Mouse (Mus musculus): Measurements from ENCODE around the gene Gm10300.

The Gm10300 gene

DNA sequence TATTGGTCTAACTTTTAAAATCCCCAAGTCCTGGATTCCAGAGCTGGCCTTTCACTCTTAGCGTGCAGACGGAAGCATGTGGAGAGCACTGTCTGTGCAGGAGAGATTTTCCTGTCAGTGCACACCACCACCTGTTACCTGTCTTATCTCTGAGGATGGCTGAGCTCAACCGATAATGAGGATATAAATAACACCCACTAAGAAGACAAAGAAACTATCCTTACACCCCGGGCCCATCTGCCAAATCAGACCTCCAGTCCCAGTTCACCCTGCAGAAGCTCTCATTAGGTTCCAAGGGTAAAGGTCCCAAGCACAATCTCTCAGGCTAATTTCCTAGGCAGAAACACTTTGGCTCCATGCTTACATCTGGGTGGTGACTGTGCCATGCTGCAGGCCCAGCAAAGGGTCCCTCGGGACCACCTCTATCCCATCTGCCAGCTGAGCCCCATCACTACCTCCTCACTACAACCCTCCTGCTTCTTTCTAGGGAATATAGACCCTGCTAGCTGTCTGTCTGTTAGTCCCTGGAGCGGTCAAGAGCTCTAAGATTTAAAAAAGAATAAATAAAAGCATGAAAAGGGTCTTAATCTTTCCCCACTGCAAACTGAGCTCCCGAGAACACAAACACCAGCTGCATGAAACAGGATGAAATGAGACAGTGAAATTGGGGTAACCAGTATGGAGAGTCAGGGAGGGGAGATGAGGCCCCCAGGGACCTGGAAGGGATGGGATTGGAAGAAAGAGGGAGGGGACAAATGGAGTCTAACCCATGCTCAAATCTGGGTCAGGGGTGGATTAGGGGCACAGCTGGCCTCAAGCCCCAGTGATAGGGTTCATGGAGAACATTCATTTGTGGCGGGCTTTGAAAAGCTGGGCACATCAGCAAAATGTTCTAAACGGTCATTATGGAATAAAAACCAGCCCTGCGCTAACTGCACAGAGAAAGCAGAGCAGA is 22.9 kb upstream of the Gm10300 start:
- no peak for DNase-seq (ENCODE audit: low read depth, low spot score)

DNA sequence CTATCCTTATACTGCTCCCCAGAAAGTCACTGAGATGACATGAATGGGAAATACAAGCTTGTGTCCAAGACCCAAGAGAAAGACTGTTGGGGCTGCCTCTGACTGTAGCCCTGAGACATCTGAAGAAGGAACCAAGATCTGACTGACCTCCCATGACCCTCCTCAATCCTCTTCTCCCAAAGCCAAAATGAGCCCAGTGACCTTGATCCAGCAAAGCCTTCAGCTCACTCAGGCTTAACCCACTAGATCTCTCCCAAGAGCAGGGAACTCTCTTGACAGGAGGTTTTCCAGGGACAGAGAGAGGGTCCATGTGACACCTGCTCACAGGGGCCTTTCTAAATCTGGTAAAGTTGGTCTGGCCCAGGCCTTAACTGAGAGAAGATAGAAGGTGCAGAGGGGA is 17.2 kb upstream of the Gm10300 start:
- DNase-seq (ENCODE audit: low read depth, low spot score): no peak

DNA sequence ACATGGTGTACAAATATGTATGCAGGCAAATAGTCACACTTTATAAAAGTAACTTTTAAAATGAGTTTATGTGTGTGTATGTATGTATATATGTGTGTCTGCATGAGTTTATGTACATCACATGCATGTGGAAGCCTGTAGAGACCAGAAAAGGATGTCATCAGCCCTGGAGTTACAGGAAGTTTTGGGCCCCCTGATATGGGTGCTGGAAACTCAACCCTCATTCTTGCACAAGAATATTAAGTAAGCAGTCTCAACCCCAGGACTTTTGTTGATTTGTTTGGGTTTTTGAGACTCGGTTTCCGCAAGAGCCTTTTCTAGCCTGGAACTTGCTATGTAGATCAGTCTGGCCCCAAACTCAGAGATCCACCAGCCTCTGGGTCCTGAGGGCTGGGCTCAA is 15.0 kb upstream of the Gm10300 start:
- no peak for DNase-seq (ENCODE audit: low read depth, low spot score)

DNA sequence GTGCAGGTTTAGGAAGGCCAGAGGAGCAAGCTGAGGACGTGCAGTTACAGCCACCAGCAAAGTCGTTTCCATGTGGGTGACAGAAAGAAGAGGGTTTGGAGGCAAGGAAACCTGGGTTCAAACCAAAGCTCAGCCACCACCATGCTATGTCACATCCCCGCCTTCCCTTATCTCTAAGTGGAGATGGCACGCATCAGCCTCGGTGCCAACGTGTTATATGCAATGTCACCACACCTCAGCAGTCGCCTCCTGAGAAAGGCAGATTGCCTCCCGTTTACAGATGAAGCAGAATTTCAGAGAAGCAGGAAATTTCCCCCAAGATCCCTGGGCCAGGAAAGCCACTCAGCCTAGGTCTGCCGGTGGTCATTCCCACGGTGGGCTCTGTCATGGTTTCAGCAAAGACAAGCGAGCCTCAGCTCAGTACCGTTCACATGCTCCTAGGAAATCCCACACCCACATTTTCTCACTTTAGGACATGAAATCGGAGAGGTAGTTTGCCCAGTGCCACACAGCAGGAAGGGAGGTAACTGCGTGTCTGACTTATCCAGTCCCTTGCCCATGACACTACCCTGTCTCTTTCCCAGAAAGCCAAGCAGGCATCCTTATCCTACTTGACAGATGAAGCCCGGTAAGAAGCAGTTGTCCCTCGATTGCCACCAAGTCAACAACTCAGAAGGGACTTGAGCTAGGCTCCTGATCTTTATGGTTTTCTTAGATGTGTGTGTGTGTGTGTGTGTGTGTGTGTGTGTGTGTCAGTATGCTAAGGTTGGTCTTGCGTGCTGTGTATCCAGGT is 14.3 kb upstream of the Gm10300 start:
- DNase-seq (ENCODE audit: low read depth, low spot score): no peak

DNA sequence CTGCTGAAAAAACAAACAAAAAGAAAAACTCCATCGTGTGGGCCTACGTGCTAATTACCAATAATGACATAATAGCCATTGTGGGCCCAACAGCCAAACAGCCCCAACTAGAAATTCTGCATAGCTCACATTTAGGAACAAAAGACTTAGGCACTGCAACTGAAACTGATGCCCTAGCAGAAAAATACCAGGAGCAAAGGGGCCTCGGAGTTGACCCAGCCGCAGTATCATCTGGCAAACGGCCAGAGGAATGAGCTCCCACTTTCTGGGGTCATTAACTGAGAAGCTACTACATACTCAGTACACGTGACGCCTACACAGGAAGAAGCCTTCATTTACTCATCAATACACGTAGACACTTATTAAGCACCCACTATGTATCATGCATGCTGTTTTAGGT is 12.2 kb upstream of the Gm10300 start:
- DNase-seq (ENCODE audit: low read depth, low spot score): no peak

DNA sequence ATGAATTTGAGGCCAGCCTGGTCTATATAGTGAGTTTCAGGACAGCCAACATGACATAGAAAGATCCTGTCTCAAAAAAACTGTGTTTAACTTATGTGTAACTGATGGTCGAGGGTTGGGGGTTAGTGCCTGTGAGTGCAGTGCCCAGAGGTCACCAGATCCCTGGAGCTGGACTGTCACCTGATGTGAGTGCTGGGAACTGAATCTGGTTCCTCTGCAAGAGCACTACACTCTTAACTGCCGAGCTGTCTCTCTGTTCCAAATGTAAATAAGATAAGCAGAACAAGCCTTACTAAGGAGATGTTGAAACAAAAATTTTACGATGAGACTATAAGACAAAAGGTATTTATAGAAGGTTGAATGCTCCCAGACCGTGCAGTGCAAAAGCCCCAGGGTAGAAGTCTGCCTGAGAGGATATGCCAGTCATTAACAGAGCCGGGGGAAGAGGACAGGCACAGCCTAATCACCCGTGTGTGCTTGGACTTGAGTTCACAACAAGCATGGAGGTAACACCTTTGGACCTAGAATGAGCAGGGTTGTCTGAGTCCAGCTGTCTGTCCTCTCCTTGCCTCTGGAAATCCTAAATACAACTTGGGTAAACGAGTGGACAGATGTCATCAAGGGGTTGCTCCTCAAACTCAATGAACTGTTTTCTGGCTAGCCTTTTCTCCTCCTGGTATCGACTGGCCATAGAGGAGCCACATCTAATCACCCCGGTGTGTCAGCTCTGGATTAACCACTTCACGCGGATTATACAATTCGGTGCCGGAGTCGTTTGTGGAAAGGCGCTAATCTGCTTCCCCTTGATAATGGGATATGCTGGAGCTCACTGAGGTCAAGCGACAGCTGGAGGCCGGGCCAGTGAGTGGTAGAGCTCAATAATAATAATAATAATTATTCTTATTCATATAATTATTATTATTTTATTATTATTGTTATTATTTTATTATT is 11.3 kb upstream of the Gm10300 start:
- DNase-seq (ENCODE audit: low read depth, low spot score): no peak

DNA sequence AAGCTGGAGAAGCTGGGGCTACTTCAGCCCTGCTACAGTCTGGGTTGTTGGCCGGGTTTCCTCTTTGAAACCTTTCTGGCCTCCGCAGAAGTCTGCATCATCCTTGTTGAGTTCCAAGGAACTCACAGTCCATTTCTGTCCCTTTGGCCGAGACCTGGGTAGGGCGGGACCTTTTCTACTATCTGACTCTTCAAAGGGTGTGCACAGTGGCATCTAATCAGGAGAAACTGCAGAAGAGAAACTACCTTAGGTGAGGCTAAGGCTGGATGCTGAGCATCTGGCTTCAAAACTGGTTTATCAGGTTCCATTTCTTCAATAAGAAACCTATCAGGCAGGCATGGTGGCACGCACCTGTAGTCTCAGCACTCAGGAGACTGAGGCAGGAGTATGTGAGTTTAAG is 9.9 kb upstream of the Gm10300 start:
- DNase-seq (ENCODE audit: low read depth, low spot score): no peak

DNA sequence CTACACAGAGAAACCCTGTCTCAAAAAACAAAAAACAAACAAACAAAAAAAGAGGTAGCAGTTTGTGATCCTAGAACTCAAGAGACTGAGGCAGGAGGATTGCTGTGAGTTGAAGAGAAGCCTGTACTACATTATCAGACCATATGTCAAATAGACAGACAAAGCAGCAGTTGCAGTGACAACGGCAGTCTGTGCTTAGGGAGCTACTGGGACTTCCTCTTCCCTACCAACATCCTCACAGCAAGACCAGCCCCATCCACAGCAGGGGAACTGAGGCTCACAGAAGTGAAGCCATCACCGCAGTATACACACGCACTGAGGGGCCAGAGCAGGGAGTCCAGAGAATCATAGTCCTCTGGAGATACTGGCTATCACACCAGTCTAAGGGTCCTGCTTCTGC is 8.9 kb upstream of the Gm10300 start:
- DNase-seq (ENCODE audit: low read depth, low spot score): no peak

DNA sequence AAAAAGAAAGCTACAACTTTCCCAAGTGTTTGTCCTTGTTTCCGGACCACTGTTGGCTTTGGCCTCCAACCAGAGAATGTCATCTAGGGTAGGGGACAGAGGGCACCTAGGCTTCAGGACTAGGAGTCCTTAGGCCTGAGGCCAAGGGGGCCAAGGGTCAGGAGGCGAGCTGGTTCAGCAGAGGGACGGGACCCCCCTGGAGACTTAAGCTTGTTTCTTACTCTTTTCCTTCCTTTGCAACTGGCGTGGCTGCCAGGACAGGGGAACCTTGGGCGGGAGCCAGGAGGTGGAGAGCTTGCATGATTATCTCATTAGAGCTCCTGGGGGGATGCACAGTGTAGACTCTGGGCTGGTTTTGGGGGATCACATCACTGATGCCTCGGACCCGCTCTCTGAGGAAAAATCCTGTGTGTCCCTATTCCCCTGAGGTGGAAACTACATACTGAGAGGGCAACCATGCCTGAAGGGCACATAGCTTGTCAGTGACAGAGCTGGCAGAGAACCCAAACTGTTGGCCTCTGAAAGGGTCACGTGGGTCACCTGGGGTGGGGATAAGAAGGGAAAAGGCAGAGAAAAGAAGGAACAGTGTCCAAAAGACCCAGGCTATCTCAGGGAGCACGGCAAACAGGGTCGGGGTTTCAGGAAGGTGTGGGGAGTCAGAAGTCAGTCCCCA is 8.3 kb upstream of the Gm10300 start:
- DNase-seq (ENCODE audit: low read depth, low spot score): no peak

DNA sequence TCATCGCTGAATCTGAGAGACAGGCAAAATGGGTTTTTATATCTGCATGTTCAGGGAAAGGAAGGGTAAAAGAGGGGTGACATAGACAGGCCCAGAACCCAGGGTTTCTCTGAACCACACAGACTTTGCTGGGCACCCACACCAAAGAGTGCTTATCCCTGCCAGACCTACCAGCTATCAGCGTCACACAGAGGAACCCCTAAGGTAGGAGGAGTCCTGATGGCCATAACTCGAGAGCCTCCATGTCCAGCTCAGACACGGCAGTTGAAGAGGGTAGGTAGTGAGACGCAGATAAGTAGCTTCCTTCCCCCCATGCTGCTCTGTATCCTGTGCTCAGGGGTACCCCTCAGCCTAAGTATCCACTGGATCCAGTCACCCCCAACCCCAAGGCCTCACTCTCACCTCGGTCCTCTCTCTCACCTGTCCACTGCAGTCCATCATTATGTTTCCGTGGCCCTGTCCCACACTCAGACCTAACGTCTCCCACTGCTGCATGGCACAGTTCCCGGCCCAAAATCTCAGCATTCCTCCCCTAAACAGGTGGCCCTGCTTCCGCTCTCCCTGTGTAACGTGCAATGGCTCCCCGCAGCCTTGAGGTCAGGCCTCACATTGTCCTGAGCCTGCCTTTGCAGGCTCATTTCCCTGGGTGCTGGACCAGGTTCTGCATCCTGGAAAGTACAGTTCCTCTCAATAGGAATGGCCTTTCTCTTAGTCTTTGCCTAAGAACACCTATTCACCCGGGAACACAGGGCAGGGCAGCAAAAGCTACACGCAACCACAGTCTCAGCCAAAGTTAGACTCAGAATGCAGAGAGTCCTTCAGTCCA is 7.2 kb upstream of the Gm10300 start:
- DNase-seq (ENCODE audit: low read depth, low spot score): no peak

DNA sequence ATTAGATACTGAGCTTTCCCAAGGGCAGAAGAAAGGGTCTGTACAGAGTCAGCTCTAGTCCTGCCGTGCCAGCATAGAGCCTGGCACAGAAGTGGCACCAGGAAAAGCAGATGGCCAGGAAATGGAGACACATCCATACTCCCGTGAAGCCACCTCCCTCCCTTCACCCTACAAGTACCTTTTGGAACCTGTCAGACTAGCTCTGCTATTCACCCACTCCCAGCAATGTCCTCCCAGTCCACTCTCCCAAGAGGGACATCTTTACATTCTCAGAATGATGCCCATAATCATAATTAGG is 6.6 kb upstream of the Gm10300 start:
- no peak for DNase-seq (ENCODE audit: low read depth, low spot score)

DNA sequence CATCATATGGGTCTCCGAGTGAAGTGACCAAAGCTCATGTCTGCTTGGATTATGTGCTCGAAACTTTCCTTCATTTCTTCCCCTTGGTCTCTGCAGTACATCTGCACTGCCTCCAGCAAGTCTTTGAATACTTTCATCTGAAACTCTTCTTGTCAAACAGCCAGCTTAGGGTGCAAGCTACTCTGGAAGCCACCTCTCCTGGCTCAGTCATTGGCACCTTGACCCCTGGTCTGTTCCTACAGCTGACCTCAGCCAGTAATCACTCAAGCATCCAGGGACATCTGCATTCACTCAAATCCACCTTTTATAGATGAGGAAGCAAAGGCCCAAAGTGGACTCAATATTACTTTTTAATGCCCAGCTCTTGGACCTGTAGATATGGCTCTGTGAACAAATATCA is 2.8 kb upstream of the Gm10300 start:
- DNase-seq (ENCODE audit: low read depth, low spot score): no peak

DNA sequence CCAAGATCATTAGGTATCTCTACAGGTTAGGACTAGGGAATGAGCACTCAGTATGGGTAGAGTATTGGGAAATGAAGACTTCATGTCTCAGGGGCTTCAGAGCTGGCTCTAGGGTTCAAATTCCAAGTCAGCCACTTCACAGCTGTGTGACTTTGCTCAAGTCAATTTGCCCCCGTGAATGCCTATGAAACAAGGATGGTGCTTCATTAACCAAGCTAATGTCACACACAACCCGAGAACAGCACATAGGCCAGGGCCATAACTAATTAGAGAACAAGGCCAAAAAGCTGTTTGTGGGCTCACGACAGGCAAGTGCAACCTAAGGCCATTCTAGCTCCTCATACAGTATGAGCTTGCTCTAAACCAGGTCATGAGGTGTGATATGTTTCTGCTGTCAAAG is 2.3 kb upstream of the Gm10300 start:
- DNase-seq (ENCODE audit: low read depth, low spot score): no peak

DNA sequence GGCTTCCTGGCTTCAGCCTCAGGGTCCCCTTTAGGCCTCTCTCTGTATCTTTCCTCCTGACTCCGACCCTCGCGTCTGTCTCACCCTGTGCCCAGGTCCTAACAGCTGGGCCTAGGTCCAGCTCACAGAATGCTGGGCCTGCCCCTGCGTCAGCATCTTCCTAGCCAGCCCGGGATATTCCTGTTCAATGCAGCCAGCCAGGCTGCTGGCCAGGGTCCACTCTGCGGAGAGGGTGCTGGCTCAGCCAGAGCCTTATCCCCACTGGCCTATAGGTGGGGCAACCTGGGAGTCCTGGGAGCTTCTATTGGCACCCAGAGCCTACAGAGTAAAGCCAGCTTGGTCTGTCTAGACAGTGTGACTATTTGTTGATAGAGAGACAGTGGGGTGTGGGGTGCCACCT is 1.6 kb upstream of the Gm10300 start:
- DNase-seq (ENCODE audit: low read depth, low spot score): peak; percentile 83

DNA sequence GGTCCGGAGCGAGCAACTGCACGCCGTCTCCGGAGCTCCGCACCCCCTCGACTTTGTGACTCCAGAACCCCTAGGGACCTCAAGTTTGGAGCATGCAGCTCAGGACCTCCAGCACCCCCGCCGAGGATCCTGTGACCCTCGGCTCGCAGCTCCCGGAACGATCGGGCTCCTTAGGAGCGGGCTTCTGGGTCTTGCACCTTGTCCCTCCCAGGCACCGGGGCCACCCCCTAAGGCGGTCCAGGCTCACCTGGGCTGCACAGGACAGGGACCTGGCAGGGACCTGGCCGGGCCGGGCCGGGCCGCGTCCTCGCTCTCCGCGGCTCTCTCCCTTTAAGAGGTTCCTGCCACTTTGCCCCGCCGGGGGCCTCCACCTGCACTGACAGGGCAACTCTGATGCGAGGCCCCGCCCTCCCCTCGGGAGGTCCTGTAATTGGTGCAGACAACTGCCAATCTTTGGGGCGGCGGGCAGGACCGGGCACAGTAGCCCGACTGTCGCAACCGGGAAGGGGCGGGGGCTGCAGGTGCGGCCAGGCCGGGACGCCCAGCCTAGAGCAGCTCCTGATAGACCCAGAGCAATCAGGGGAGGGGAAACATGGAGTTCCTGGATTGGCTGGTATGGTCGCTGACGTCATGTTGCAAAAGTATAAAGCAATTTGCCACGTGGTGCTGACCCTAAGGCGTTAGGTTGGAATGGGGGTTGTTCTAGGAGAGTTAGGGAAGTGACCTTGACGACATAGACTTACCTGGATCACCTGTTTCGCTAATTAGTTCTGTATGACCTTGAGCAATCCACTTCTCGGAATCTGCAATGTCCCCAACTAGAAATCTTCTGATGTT is 654 bp downstream of the Gm10300 start, which contains the start of gene Epb41:
Gene Epb41 (minus strand): TSS at position 389 of the 837 bp plus-strand sequence.
- peak; percentile 97 for DNase-seq (ENCODE audit: low read depth, low spot score)

DNA sequence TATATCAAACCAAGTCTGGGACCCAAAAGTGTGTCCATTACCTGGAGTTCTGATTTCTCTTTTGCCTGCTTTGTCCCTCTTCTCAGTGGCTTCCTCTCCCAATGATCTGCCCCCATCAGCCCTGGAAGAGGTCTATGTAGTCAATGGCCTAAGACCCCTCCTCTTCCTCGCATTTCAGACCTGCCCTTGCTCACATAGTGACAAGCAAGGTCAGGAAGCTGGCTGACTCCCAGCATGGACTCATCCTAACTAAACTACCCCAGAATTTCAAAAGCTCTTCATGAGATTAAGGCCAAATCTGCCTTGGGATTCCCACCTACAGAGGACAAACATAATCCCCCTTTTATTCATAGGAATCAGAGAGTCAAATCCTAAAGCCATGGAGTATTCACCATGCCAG is 1.3 kb downstream of the Gm10300 start:
- DNase-seq (ENCODE audit: low read depth, low spot score): no peak

DNA sequence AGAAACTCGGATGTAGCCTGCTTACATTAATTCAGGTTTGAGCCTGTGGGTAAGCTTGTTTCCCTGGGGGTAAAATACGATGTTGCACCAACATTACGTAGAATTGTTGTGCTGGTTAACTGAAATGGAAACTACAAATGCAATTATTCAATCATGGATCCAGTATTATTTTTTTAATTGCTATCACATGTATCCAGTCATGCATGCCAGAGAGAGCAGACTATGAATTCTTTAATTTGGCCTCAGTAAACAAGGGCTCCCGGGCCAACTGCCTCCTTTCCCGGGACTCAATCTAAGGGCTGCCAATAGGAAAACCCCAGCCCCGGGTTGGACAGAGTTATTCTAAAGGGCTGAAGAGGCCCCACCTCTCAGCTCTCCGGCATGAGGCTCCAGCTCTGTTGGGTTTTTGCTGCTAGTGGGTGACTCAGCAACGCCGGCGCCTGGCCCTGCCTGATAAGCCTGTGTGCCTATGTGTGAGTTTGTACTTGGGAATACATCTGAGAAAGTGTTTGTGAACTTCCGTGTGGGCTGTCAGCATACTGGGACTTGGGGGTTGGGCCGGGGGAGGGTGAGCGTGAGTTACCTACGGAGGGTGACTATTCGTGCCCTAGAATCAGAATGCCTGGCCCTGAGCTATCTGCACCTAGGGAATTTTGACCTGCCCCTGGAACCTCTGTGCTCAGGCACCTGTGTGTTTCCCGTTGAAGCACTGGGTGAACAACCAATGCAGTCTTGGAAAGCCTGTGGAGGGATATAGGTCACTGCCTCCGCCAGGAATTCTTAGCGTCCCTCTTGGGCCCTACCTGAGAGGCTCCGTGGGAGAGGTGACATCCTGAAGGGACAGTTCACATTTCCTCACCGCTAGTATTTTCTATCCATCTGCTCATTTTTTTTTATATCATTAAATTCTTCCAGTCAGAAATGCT is 2.2 kb downstream of the Gm10300 start:
- DNase-seq (ENCODE audit: low read depth, low spot score): peak; percentile 44

DNA sequence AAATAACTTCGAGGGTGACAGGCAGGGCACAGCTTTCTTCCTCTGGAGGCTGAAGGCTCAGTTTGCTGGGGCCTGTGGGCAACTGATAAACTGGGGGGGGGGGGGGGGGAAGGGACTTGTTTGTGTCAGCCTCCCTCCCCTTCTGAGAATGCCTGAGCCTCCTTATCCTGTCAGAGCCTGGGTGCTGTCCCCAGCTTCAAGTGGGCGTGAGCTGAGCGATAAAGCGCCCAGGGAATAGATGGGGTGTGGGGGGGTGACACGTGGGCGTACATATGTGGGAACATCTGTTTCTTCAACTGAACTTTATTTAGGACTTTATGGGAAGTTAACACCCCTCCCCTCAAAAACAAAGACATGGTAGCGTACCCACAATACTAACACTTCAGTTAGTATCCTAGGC is 2.9 kb downstream of the Gm10300 start:
- DNase-seq (ENCODE audit: low read depth, low spot score): no peak

Measured in skeletal muscle tissue, adult 2 months (tissue).